Mouse (Mus musculus) hindbrain, embryonic 16.5 days (tissue): ENCODE measurements at regions not wholly inside any gene's neighbourhood (a gene's known extent, or its start where the extent isn't known, plus 50 kb on each side); places are given as distances from the start of the nearest gene placed in this dataset.

ENCODE experiments used
- ATAC-seq: fragments of 200-750 bp; cut with Nextera tagmentation; 2 replicates; pipeline ENCODE4 v1.8.0; 2017; ENCODE audit warnings: moderate TSS enrichment, moderate library complexity
- H3K27ac ChIP-seq: fragments of 300-500 bp; sonication (generic); 2 replicates; pipeline ENCODE4 v1.5.1; 2014; ENCODE audit warnings: low read depth, mild to moderate bottlenecking, control low read depth, low read length, moderate library complexity
- H3K27me3 ChIP-seq: fragments of 300-500 bp; sonication (generic); replicated peaks from 2 replicates; pipeline ENCODE4 v1.6.1; 2014; ENCODE audit warnings: low read length; ENCODE audit not compliant: control insufficient read depth, insufficient read depth
- H3K36me3 ChIP-seq: fragments of 300-500 bp; sonication (generic); 2 replicates; pipeline ENCODE4 v1.6.1; 2014; ENCODE audit warnings: mild to moderate bottlenecking, low read length, moderate library complexity, mixed read lengths; ENCODE audit not compliant: control insufficient read depth, insufficient read depth
- H3K4me1 ChIP-seq: fragments of 300-500 bp; sonication (generic); 2 replicates; pipeline ENCODE4 v1.6.1; 2014; ENCODE audit warnings: low read depth, low read length; ENCODE audit not compliant: control insufficient read depth, insufficient read depth
- H3K4me2 ChIP-seq: fragments of 300-500 bp; sonication (generic); 2 replicates; pipeline ENCODE4 v1.6.1; 2014; ENCODE audit warnings: mild to moderate bottlenecking, low read length, control low read depth, moderate library complexity
- H3K4me3 ChIP-seq: fragments of 300-500 bp; sonication (generic); 2 replicates; pipeline ENCODE4 v1.5.1; 2014; ENCODE audit warnings: mild to moderate bottlenecking, low read length, control low read depth, moderate library complexity
- H3K9ac ChIP-seq: fragments of 300-500 bp; sonication (generic); 2 replicates; pipeline ENCODE4 v1.6.1; 2014; ENCODE audit warnings: low read depth, mild to moderate bottlenecking, control low read depth, low read length, moderate library complexity
- H3K9me3 ChIP-seq: fragments of 300-500 bp; sonication (generic); 2 replicates; pipeline ENCODE4 v1.6.1; 2014; ENCODE audit warnings: mild to moderate bottlenecking, low read length, moderate library complexity; ENCODE audit not compliant: control insufficient read depth
- WGBS: fragments of 180-500 bp; shearing (Covaris S2); extraction: QIAGEN DNeasy Blood & Tissue Kit; methylation state at CpG from one replicate; pipeline ENCODE4 v1.1.7; 2014; 5-methylcytosine and 5-hydroxymethylcytosine counted together

DNA sequence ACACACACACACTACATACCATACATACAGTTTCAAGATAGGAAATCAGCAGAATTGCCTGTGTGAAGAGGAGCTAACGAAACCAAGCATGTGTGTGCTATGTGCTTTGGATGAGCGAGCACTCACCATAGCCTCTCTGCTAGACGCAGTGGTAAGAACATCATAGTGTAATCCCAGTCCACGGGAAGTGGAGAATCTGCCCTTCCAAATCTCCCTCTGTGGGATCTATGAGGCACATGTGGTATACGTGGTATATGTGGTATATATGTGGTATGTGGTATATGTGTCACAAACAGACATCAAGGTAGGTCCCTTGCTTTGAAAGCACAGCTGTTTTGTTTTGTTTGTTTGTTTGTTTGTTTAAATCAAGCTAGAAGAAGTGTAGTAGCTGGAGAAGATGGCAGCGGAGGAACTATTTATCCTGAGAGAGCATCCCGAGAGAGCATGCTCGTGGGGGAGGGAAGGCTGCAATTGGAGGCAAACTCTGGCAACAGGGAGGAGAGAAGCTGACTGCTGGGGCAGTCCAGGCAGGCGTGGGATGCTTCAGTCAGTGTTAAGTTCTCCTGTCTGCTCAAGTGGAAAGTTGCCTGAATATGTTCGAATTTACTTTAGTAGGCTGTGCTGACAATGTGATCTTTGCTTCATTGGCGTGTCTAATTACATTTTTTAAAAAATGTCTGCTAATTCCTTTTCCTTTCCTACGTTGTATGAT, 112.2 kb upstream of the Pde3a start:
- WGBS = 66% methylated on average over 12 of the region's 12 CpGs
- H3K27me3 ChIP-seq = no peaks in the 10 kb centered on the region
- no peaks in the 10 kb centered on the region for H3K4me1 ChIP-seq
- H3K27ac ChIP-seq = no peak overlapping the region
- no peak overlapping the region for H3K4me3 ChIP-seq
- H3K9me3 ChIP-seq = no peaks in the 10 kb centered on the region
- no peak for ATAC-seq
- H3K36me3 ChIP-seq = no peaks in the 10 kb centered on the region
- no peak overlapping the region for H3K9ac ChIP-seq
- no peak overlapping the region for H3K4me2 ChIP-seq

DNA sequence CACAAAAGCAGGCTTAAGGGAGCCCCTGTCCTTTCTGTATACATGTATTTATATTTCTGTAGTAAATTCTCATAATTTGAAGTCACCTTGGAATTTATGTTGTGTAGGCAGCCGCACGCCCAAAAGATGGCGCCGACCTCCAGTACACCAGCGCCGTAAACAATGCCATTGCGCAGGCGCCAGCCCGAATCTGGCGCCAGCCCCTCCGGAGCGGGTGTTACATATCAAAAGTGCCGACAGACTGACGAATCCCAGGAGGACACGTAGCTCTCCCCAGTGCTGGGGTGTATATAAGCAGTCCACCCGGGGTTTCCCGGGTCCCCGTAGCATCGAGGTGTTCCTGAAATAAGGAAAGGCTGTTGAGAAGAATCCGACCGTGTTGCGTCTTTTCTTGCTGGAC, 108.1 kb upstream of the Pde3a start:
- Histone ChIP-seq H3K36me3 (no peaks in the 10 kb centered on the region), H3K9me3 (no peaks in the 10 kb centered on the region), H3K27ac (no peak overlapping the region), H3K4me1 (no peaks in the 10 kb centered on the region), H3K9ac (no peak overlapping the region), H3K4me2 (no peak overlapping the region), H3K27me3 (no peaks in the 10 kb centered on the region), H3K4me3 (no peak overlapping the region)
- ATAC-seq = no peak
- WGBS = 89% methylated on average over 22 of the region's 22 CpGs

DNA sequence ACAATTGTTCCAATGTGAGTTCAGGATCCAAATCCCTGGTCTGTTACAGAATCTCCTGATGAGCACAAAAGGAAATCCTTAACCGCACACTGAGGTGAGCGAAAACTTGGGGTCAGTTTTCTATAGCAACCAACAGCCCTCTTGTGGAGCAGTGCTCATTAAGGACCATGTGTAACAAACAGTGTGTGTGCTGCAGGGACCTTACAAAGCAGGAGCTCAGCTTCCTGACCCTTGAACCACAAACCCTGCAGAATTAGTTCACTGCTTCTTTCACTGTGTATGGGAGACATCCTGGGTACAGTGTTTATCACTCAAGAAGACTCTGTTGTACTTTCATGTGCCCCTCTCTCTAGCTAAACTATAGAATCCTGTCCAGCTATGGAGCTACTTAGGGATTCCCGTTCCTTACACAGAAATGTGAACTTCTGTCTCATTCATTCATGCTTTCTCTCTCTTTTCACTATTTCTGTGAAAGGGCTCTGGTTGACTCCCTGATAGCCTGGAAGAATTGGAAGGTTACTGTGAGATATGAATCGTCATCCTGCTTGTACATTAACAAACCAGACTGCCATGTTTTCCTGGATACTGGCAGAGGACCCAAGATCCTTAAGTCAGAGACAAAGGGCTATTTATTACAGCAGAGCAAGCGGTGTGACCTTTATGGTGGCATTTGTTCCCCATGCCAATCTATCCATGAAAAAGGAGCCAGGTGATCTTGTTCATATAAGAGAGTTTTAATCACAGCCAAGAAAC, 100.5 kb upstream of the Pde3a start:
- Histone ChIP-seq H3K9ac (no peak overlapping the region), H3K4me3 (no peak overlapping the region), H3K4me1 (no peaks in the 10 kb centered on the region), H3K27me3 (no peaks in the 10 kb centered on the region), H3K9me3 (no peaks in the 10 kb centered on the region), H3K27ac (no peak overlapping the region), H3K4me2 (no peak overlapping the region), H3K36me3 (no peaks in the 10 kb centered on the region)
- ATAC-seq = peak; percentile 37; the same call in 1 of the 2 replicates
- 53% methylated on average over 5 of the region's 5 CpGs for WGBS

DNA sequence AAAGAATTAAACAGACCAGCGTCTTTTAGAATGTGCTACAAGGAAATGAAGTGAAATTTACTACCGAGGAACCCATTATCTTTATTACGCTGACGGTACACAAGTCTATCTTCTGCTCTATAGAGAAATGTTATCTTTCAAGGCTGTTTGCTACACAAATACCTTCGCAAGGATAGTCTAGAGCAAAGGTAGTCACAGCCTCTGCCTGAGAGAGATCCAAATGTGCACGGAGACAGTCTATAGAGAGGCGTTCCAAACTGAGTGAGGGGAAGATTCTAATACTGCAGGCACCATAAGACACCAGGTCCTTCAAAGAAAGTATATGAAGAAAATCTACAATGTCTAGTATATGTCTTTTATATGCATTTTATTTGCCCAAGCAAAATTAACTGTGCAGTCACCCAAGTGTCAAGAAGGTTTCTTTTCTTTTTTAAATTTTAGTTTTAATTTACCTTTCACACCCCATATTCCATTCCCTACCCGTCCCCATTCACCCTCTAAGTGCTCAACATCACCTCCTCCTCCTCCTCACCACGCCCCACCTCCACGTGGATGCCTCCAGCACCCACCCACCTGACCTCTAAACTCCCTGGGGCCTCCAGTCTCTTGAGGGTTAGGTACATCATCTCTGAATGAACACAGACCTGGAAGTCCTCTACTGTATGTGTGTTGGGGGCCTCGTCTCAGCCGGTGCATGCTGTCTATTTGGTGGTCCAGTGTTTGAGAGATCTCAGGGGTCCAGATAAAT, 99.7 kb upstream of the Pde3a start:
- H3K4me1 ChIP-seq = no peaks in the 10 kb centered on the region
- H3K4me3 ChIP-seq = no peak overlapping the region
- no peaks in the 10 kb centered on the region for H3K27me3 ChIP-seq
- H3K4me2 ChIP-seq = no peak overlapping the region
- no peak for ATAC-seq
- H3K27ac ChIP-seq = no peak overlapping the region
- no peaks in the 10 kb centered on the region for H3K36me3 ChIP-seq
- 87% methylated on average over 12 of the region's 12 CpGs for WGBS
- H3K9me3 ChIP-seq = no peaks in the 10 kb centered on the region
- H3K9ac ChIP-seq = no peak overlapping the region

- Histone ChIP-seq H3K27ac (no peak overlapping the region), H3K9me3 (no peaks in the 10 kb centered on the region; the same call in 1 of the 2 replicates), H3K9ac (no peak overlapping the region), H3K27me3 (no peaks in the 10 kb centered on the region), H3K36me3 (no peaks in the 10 kb centered on the region), H3K4me3 (no peak overlapping the region), H3K4me1 (no peaks in the 10 kb centered on the region), H3K4me2 (no peak overlapping the region)
- WGBS = 87% methylated on average over 5 of the region's 5 CpGs
- ATAC-seq = no peak
Observed at GRCm38 (mm10) chr6:141159326-141159725, 89.7 kb upstream of the Pde3a start.

DNA sequence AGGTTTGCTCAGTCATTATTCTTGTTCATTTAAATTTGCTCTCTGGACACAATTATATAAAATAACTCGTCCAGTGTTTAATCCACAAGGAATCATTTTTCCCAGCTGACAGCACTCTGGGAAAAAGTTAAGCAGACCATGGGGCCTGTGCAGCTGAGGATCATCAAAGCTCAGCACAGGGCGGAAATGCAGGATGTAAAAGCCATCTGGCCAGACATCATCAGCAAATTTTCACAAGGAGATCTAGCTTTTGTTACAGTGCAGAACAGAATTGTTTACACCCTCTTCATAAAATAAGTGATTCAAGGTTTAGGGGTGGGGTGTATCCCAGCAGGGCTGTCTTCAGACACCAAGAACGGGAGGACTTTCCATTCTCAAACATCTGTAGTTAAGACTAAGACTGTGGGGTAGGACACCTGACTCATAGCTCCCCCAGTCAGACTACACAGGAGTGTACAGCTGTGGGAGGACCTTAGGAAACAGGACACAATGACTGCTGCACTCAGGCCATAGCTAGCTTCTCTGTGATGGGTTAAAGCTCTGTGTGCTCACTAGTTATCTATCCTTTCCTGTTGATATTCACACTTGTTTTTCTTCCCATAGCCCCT, 87.3 kb upstream of the Pde3a start:
- Histone ChIP-seq H3K4me1 (no peaks in the 10 kb centered on the region), H3K27ac (no peak overlapping the region), H3K27me3 (no peaks in the 10 kb centered on the region), H3K36me3 (no peaks in the 10 kb centered on the region), H3K4me2 (no peak overlapping the region), H3K9ac (no peak overlapping the region), H3K4me3 (no peak overlapping the region), H3K9me3 (no peaks in the 10 kb centered on the region)
- ATAC-seq = no peak
- 74% methylated on average over 3 of the region's 3 CpGs for WGBS

DNA sequence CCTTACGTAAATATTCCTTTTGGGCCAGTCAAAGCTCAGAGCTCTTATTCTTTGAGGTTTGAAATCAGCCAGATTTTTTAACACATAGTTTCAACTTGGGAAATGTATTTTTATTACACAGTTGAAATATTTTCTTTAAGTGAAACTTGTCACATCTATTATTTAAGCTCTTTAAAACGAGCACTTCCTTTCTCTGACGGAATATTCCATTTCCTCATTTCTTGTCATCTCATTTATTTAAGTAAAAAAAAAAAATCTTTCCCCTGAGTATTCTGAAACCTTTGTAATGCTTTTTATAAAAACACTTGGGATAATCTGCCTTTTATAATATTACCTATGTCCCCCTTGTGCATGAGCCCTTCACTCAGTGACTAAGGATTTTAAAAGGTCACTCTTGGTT, 81.8 kb upstream of the Pde3a start:
- ATAC-seq = no peak
- 72% methylated on average over 3 of the region's 3 CpGs for WGBS

GRCm38 (mm10) chr6:141168356-141168755, 80.7 kb upstream of the Pde3a start:
- no peak overlapping the region for H3K4me2 ChIP-seq
- no peak overlapping the region for H3K9ac ChIP-seq
- no peak overlapping the region for H3K4me3 ChIP-seq
- no peak for ATAC-seq
- no peak overlapping the region for H3K27ac ChIP-seq
- no peaks in the 10 kb centered on the region for H3K36me3 ChIP-seq
- no peaks in the 10 kb centered on the region for H3K4me1 ChIP-seq
- H3K9me3 ChIP-seq = no peaks in the 10 kb centered on the region
- 60% methylated on average over 3 of the region's 3 CpGs for WGBS
- no peaks in the 10 kb centered on the region for H3K27me3 ChIP-seq

More for the DNA sequence above, 81.8 kb upstream of the Pde3a start:
- H3K4me3 ChIP-seq = no peak overlapping the region
- H3K27ac ChIP-seq = no peak overlapping the region
- no peaks in the 10 kb centered on the region for H3K36me3 ChIP-seq
- H3K9ac ChIP-seq = no peak overlapping the region
- H3K27me3 ChIP-seq = no peaks in the 10 kb centered on the region
- H3K9me3 ChIP-seq = no peaks in the 10 kb centered on the region
- H3K4me2 ChIP-seq = no peak overlapping the region
- H3K4me1 ChIP-seq = no peaks in the 10 kb centered on the region

GRCm38 (mm10) chr6:141183782-141184181, 65.3 kb upstream of the Pde3a start:
- Histone ChIP-seq H3K4me3 (no peak overlapping the region), H3K9ac (no peak overlapping the region), H3K4me1 (no peaks in the 10 kb centered on the region), H3K4me2 (no peak overlapping the region), H3K36me3 (no peaks in the 10 kb centered on the region), H3K9me3 (no peaks in the 10 kb centered on the region), H3K27ac (no peak overlapping the region), H3K27me3 (no peaks in the 10 kb centered on the region)
- 27% methylated on average over 1 of the region's 1 CpGs for WGBS
- no peak for ATAC-seq
